Mouse (Mus musculus) stomach, postnatal 0 days (tissue): ENCODE data around the gene Pikfyve. TPM values are rescaled to one million over a fixed set of nuclear protein-coding genes. Genes with fewer than 3 reads are reported as not detected.

ENCODE experiments used
- ATAC-seq: fragments of 200-750 bp; cut with Nextera tagmentation; 2 replicates; pipeline ENCODE4 v1.8.0; 2017; ENCODE audit not compliant: low FRiP score, low TSS enrichment
- DNase-seq: peaks from one replicate; pipeline ENCODE4 v3.0.0-alpha.2; 2016; ENCODE audit warnings: low spot score
- H3K27ac ChIP-seq: fragments of 300-500 bp; sonication (generic); replicated peaks from 2 replicates; pipeline ENCODE4 v1.5.1; 2014; ENCODE audit warnings: mild to moderate bottlenecking, control low read depth
- H3K27me3 ChIP-seq: fragments of 300-500 bp; sonication (generic); 2 replicates; pipeline ENCODE4 v1.6.1; 2014; ENCODE audit warnings: low read length; ENCODE audit not compliant: control insufficient read depth, insufficient read depth
- H3K36me3 ChIP-seq: fragments of 300-500 bp; sonication (generic); 2 replicates; pipeline ENCODE4 v1.6.1; 2014; ENCODE audit warnings: low read length, mixed read lengths; ENCODE audit not compliant: control insufficient read depth, insufficient read depth
- H3K4me1 ChIP-seq: fragments of 300-500 bp; sonication (generic); replicated peaks from 2 replicates; pipeline ENCODE4 v1.6.1; 2014; ENCODE audit warnings: antibody characterized with exemption; ENCODE audit not compliant: control insufficient read depth, insufficient read depth
- H3K4me2 ChIP-seq: fragments of 300-500 bp; sonication (generic); replicated peaks from 2 replicates; pipeline ENCODE4 v1.6.1; 2014; ENCODE audit warnings: low read depth, mild to moderate bottlenecking, control low read depth, moderate library complexity
- H3K4me3 ChIP-seq: fragments of 300-500 bp; sonication (generic); 2 replicates; pipeline ENCODE4 v1.5.1; 2014; ENCODE audit warnings: low read depth, low read length, control low read depth
- H3K9ac ChIP-seq: fragments of 300-500 bp; sonication (generic); 2 replicates; pipeline ENCODE4 v1.6.1; 2014; ENCODE audit warnings: mild to moderate bottlenecking, low read length, control low read depth, mixed read lengths
- H3K9me3 ChIP-seq: fragments of 300-500 bp; sonication (generic); 2 replicates; pipeline ENCODE4 v1.6.1; 2016; ENCODE audit warnings: low read length; ENCODE audit not compliant: control insufficient read depth
- CTCF ChIP-seq: IDR thresholded peaks from 2 replicates; pipeline ENCODE4 v1.5.1; 2016; ENCODE audit warnings: antibody characterized with exemption, low read depth, mild to moderate bottlenecking, moderate library complexity
- EP300 ChIP-seq: optimal IDR thresholded peaks from 2 replicates; pipeline ENCODE3; 2016; ENCODE audit warnings: antibody characterized with exemption
- WGBS: fragments of 180-500 bp; shearing (Covaris S2); extraction: QIAGEN DNeasy Blood & Tissue Kit; methylation state at CpG from one replicate; pipeline ENCODE4 v1.1.7; 2014; 5-methylcytosine and 5-hydroxymethylcytosine counted together
- polyA plus RNA-seq: library from polyadenylated mRNA; unstranded; fragments of >200 nt; fragmentation: Nextera tagmentation; extraction: Ambion mirVana; gene quantifications from 2 replicates; pipeline ENCODE4 v1.2.1, GENCODE M21; 2015

Gene Pikfyve
- 3.9 and 4.4 TPM in 2 replicates for polyA plus RNA-seq

DNA sequence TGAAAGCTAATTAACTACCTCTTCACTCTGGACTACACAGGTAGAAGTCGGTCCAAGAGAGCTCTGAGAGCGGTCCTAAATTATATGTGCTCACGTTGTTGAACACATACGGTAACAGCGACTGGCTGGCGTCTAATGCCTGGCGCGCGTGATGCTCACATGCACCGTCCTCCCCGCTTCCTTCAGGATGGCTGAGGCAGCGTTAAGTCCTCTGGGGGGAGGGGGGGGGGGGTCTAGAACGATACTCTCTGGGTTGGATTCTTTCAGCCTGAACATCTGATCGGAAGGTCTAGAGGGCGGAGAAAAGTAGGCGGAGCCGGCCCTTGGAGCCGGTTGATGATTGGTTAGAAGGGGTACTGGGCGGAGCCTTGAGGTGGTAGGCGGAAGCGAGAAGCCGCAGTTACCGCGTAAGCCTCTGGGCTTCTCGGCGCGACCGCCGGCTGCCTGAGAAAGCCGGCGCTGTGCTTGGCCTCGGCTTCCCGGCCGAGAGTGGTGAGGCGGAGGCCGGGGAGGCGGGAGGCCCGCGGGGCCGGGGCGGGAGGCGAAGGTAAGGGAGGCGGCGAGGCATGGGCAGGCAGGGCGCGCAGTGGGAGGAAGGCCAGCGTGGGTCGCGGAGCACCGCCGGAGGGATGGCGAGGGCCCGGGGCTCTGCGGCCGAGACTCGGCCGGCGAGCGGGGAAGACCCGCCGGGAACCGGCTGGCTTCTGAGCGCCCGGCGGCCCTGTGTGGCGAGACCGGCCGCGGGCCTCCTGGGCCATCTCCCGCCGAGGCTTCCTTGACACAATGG lies at the start of gene Pikfyve, which contains the start of gene Idh1:
Gene Pikfyve, plus strand, starts transcription at position 397 of the 787 bp plus-strand sequence.
Gene Idh1, minus strand, starts transcription at position 214 of the 787 bp plus-strand sequence.
- Histone ChIP-seq H3K27ac (peak within 1 kb of the TSS; percentile 91), H3K4me3 (peak within 1 kb of the TSS; percentile 95), H3K4me1 (no peaks in the 10 kb centered on the region), H3K9ac (peak within 1 kb of the TSS; percentile 86), H3K4me2 (peak within 1 kb of the TSS; percentile 77), H3K36me3 (no peaks in the 10 kb centered on the region), H3K27me3 (no peaks in the 10 kb centered on the region), H3K9me3 (no peaks in the 10 kb centered on the region)
- TF ChIP-seq CTCF (0 out of 2 replicates have a peak, but pooled peaks have one; percentile 28), EP300 (no peak)
- DNase-seq (peak; percentile 97), ATAC-seq (peak; percentile 99)
- WGBS: under 1% methylated on average over 64 of the region's 71 CpGs

DNA sequence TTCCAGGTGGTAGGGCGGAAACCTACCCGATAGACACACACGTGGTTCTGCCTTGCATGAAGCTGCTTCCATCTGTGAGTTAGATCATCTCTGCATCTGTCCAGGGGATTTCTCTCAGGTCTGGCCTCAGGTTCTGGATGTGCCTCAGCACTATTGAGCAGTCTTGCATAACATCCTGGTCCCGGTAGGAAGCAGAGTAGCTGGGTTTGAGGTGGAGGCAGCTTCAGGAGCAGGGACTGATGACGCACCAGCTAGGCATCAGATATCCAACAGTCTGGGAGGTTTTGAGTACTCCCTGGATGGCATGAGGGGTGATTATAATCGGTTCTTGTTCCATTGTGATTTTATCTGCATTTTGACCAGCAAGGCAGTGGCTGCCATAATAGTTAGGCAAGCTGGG lies 48.9 kb upstream of the Pikfyve start:
- DNase-seq: no peak
- H3K4me3 ChIP-seq: no peak overlapping the region
- no peak for ATAC-seq
- no peak overlapping the region for H3K9ac ChIP-seq
- WGBS: 83% methylated on average over 6 of the region's 6 CpGs
- TF ChIP-seq EP300: no peak
- no peak for TF ChIP-seq CTCF
- H3K4me1 ChIP-seq: no peaks in the 10 kb centered on the region
- H3K27ac ChIP-seq: no peak overlapping the region
- H3K9me3 ChIP-seq: no peaks in the 10 kb centered on the region
- no peak overlapping the region for H3K4me2 ChIP-seq
- H3K27me3 ChIP-seq: no peaks in the 10 kb centered on the region
- H3K36me3 ChIP-seq: no peaks in the 10 kb centered on the region

DNA sequence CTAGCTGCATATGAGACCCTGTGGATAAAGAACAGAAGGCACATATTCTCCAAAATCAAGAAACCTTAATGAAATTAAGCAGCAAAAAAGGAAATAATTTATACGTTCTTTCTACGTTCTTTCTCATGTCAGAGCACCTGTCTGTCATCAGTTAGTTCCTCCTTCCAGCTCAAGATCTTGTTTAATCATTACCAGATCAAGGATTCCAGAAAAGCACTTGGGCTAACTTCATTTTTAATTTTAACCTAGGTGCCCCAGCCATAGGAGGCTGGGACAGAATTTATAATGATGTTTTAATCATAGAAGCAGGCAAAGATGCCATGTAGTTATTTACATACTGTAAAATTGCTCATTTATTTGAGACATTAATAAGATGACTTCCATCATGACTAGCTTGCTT lies 41.7 kb upstream of the Pikfyve start:
- no peak overlapping the region for H3K9ac ChIP-seq
- ATAC-seq (no peak), DNase-seq (no peak)
- no peak overlapping the region for H3K27ac ChIP-seq
- TF ChIP-seq EP300: no peak
- no peak for TF ChIP-seq CTCF
- no peaks in the 10 kb centered on the region for H3K4me1 ChIP-seq
- no peak overlapping the region for H3K4me2 ChIP-seq
- no peaks in the 10 kb centered on the region for H3K36me3 ChIP-seq
- H3K4me3 ChIP-seq: no peak overlapping the region
- 72% methylated on average over 2 of the region's 2 CpGs for WGBS
- H3K9me3 ChIP-seq: no peaks in the 10 kb centered on the region
- H3K27me3 ChIP-seq: no peaks in the 10 kb centered on the region

DNA sequence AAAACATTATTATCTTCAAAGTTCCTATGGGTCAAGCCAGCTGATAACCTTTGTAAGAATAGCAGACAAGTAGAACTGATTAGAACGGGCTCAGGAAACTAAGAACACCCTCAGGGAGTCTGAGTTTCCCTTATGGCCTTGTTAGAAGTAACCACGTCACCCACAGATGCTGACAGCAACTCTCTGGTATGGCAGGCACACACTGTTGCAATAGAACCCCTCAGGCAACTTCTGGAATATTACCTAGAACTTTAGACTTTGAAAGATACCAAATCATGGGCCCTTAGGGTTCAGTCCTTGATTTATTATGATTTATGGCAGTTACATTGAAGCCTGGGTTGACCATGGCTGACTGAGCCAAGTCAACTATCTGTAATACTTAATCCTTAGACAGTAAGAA lies 39.9 kb upstream of the Pikfyve start:
- 39% methylated on average over 2 of the region's 2 CpGs for WGBS
- TF ChIP-seq EP300: no peak
- TF ChIP-seq CTCF: no peak
- ATAC-seq: no peak
- Histone ChIP-seq H3K9me3 (no peaks in the 10 kb centered on the region), H3K4me3 (no peak overlapping the region), H3K4me2 (no peak overlapping the region), H3K36me3 (no peaks in the 10 kb centered on the region), H3K27me3 (no peaks in the 10 kb centered on the region), H3K27ac (no peak overlapping the region), H3K4me1 (no peaks in the 10 kb centered on the region), H3K9ac (no peak overlapping the region)
- no peak for DNase-seq

DNA sequence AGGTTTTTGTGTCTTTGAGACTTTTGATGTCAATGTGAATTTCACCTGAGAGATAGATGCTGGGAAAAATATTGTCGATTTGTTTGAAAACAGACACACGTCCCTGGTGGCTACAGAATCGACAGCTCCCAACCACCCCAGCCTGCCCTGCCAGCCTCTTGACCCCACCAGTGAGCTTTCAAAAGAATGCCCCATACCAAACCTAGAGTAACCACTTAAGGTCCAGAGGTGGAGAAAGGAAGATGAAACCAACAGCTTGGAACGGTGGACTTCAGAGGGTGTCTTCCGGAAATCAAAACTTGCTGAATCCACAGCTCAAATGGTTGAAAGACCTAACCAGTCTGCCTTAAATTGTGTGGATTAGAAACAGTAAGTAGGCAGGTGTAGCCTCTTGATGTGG lies 39.2 kb upstream of the Pikfyve start:
- ATAC-seq (no peak), DNase-seq (no peak)
- H3K36me3 ChIP-seq: no peaks in the 10 kb centered on the region
- 87% methylated on average over 5 of the region's 5 CpGs for WGBS
- H3K4me2 ChIP-seq: no peak overlapping the region
- TF ChIP-seq EP300 (no peak), CTCF (no peak)
- no peaks in the 10 kb centered on the region for H3K4me1 ChIP-seq
- no peak overlapping the region for H3K9ac ChIP-seq
- H3K27ac ChIP-seq: no peak overlapping the region
- H3K9me3 ChIP-seq: no peaks in the 10 kb centered on the region
- H3K4me3 ChIP-seq: no peak overlapping the region
- no peaks in the 10 kb centered on the region for H3K27me3 ChIP-seq

DNA sequence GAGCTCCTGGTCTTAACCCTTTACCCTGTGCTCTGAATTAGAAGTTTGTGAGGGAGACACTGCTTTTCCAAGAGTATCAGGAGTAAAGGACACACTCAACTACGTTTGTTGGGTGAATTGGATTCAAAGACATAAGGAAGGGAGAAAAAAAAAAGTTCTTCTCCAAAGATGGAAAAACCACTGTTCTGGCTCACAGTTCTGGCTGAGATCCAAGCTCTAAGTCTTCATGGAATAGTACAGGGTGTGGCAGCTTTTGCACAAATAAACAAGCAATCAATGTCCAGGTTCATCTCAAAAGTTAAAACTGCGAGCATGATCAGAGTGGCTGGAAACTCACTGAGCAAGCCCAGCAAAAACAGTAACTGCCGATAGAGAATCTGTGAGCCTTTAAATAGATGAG lies 38.5 kb upstream of the Pikfyve start:
- Histone ChIP-seq H3K4me2 (no peak overlapping the region), H3K4me1 (no peaks in the 10 kb centered on the region), H3K9me3 (no peaks in the 10 kb centered on the region), H3K4me3 (no peak overlapping the region), H3K36me3 (no peaks in the 10 kb centered on the region), H3K9ac (no peak overlapping the region), H3K27ac (no peak overlapping the region), H3K27me3 (no peaks in the 10 kb centered on the region)
- DNase-seq: no peak
- no peak for ATAC-seq
- 52% methylated on average over 3 of the region's 3 CpGs for WGBS
- TF ChIP-seq EP300: no peak
- no peak for TF ChIP-seq CTCF
